Mouse (Mus musculus): ENCODE data around the gene Mgat3.

Gene Mgat3

DNA sequence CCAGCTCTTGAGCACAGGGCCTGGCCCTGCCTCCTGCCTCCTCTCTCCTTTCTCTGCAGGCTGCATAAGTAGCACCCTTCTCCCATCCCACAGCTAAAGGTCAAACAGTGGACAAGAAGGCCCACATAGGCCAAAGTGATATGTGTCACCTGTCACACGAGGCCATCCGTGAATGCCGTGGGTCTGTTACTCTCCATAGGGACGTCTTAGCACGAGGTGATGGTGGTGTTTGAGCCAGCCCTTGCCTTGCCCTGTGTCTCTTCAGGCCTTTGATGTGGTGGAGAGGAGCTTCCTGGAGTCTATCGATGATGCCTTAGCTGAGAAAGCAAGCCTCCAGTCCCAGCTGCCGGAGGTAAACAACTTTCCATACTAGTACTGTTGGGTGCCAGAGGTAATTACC is 24.0 kb upstream of the Mgat3 start:
- no peak for DNase-seq (ENCODE audit: low spot score)

GRCm38 (mm10) chr15:80152663-80153062 is 20.9 kb upstream of the Mgat3 start:
- no peak for DNase-seq (ENCODE audit: low spot score)

DNA sequence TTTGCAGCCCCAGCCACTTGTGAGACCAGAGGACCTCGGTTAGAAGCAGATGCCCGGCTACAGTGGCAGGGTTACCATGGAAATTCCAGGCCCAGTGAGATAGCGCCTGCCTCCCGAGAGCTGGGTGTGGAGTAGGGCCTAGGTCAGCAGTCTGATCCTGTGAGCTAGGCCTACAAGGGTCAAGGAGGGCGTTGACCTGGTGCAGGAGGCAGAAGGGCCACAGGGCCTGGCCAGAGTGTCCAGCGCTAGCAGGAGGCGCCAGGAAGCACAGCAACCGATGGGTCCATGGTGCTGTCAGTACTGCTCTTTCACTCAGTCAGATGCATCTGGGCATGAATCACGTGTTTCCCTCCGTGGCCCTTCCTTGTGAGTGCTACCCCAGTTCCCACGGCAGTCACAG is 19.8 kb upstream of the Mgat3 start:
- DNase-seq (ENCODE audit: low spot score), result no peak

- DNase-seq (ENCODE audit: low spot score), result no peak
Observed at GRCm38 (mm10) chr15:80155707-80156106, 17.8 kb upstream of the Mgat3 start.

- DNase-seq (ENCODE audit: low spot score), result no peak
Observed at GRCm38 (mm10) chr15:80157197-80157943, 16.2 kb upstream of the Mgat3 start.

- DNase-seq (ENCODE audit: low spot score), result no peak
Observed at GRCm38 (mm10) chr15:80158001-80158706, 15.4 kb upstream of the Mgat3 start.

- no peak for DNase-seq (ENCODE audit: low spot score)
Observed at GRCm38 (mm10) chr15:80158707-80159090, 14.8 kb upstream of the Mgat3 start.

- DNase-seq (ENCODE audit: low spot score), result no peak
Observed at GRCm38 (mm10) chr15:80159286-80159901, 14.1 kb upstream of the Mgat3 start.

GRCm38 (mm10) chr15:80160223-80160622 is 13.3 kb upstream of the Mgat3 start:
- DNase-seq (ENCODE audit: low spot score), result no peak

- DNase-seq (ENCODE audit: low spot score), result peak; percentile 27
Observed at GRCm38 (mm10) chr15:80160726-80161125, 12.8 kb upstream of the Mgat3 start.

GRCm38 (mm10) chr15:80161199-80161598 is 12.3 kb upstream of the Mgat3 start:
- peak; percentile 49 for DNase-seq (ENCODE audit: low spot score)

DNA sequence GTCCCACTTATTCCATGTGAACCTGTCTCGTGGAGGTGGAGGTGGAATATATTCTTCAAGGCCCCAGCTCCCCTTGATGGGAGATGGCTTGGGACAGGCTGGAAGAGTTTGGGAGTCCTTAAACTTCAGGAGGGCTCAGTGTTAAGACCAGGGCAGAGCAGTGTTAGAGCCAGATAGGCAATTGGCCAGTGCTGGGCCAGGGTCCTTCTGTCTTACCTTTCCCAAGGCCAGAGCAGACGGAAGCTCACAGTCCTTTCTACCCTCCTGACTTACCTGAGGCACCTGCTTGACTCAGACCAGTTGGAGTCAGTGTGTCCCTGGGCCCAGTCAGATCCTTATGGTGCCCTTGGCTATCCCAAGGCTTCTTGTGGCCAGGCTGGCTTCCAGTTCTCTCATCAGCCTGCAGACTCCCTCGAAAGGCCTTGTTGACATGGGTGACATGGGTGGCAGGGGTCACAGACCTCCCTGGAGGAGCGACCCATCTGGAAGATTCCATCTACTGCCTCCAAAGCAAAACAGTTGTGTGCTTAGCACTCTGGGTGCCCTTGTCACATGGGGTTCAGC is 11.0 kb upstream of the Mgat3 start:
- no peak for DNase-seq (ENCODE audit: low spot score)

DNA sequence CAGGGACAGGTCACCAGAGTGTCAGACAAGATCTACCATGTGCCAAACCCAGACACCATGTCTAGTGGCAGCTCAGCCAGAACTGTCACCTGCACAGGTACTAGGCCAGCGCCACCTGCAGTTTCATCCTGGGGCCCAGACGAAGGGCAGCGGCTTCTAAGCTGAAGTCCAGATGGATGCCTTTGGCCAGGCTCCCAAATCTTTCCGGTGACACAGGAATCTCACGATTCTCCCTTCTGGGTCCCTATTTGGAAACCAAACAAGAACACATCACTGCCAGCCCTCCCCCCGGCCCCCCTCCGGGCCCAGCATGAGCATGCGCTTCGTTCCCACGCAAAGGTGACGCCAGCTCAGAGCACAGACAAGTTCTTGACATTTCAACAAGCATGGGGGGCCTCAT is 10.2 kb upstream of the Mgat3 start:
- DNase-seq (ENCODE audit: low spot score), result no peak

DNA sequence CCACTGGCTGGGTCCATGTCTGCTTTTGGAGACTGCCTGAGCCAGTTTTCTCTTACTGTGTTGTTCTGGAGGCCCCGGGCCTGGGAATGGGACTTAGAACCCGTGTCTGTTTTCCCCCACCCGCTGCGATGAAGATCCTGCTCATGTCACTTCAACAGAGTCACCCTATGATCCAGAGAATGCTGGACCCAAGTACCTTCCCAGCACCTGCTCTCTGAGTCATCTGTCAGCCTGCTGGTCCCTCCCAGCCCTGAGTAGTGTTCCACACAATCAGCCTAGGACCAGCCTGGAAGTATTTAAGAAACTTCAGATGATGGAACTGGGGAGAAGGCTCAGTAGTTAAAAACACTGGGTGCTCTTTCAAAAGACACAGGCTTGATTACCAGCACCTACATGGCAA is 9.8 kb upstream of the Mgat3 start:
- no peak for DNase-seq (ENCODE audit: low spot score)

GRCm38 (mm10) chr15:80165396-80165795 is 8.1 kb upstream of the Mgat3 start:
- DNase-seq (ENCODE audit: low spot score), result no peak

DNA sequence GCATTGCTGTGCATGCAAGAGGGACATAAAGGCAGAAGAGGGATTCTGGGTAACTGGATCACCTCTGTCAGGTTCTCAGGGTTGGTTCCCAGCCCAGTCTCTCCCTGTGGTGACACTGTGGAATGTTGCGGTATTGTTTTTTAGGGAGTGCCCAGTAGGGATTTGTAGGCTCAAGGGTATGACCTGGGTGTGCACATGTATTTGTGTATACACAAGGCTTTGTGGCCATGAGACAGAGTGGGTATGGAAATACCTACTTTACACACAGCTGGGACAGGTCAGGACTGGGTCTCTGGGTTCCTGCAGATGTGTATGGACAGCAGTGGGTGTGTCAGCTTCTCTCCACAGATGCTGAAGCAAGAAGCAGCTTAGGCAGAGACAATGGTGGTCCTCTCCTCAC is 4.0 kb upstream of the Mgat3 start:
- DNase-seq (ENCODE audit: low spot score), result no peak

DNA sequence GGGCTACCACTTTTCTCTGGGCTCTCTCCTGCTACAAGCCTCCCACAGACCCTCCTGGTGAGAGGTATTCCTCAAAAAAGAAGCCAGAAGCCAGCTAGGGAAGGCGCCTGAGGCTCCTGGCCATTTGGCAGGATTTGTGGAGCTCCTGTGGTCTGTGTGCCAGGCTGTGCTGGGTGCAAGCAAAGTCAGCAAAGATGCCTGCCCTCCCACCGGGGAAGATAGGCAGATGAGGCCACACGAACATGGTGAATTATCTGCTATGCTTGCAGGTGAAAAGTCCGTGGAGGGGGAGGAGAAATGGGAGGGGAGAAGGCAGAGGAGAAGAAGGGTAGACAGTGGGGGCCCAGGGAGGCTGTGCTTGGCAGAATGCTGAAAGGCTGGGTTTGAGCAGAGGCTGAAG is 3.2 kb upstream of the Mgat3 start:
- DNase-seq (ENCODE audit: low spot score), result no peak

DNA sequence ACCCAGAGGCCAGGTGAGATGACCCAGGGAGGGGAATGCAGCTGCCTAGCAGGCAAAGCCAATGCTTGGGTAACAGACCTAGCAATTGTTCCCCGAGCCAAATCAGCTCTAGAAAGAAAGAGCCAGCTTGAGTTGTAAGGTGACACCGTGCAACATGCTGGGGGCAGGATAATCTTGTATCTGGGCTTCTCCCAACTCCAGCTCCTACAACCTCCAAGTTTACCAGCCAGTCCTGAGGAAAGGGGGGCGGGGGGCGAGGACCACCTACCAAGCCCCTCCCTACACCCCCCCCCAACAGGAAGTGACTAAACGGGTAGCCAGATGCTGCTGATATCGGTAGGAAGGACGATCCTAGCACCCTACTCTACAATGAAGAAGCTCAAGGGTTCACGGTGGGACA is 2.2 kb upstream of the Mgat3 start:
- DNase-seq (ENCODE audit: low spot score), result no peak

DNA sequence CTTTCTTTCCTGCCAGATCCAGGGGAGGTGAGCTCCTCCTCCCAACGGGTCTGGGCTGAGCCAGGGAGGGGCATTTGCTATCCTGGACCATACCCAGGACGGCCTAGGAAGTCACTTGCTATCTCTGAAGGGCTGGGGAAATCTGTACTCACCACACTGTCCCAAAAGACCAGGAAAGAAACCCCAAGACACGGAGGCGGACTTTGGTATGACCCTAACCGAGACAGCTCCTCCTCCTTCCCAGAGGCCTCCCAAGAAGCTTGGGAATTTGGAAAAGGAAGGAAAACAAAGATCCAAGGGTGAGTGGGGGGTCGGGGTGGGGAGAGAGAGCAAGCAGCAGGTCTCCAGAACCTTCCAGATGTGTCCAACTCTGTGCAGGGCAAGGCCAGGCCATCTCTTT is 1.7 kb upstream of the Mgat3 start:
- no peak for DNase-seq (ENCODE audit: low spot score)

DNA sequence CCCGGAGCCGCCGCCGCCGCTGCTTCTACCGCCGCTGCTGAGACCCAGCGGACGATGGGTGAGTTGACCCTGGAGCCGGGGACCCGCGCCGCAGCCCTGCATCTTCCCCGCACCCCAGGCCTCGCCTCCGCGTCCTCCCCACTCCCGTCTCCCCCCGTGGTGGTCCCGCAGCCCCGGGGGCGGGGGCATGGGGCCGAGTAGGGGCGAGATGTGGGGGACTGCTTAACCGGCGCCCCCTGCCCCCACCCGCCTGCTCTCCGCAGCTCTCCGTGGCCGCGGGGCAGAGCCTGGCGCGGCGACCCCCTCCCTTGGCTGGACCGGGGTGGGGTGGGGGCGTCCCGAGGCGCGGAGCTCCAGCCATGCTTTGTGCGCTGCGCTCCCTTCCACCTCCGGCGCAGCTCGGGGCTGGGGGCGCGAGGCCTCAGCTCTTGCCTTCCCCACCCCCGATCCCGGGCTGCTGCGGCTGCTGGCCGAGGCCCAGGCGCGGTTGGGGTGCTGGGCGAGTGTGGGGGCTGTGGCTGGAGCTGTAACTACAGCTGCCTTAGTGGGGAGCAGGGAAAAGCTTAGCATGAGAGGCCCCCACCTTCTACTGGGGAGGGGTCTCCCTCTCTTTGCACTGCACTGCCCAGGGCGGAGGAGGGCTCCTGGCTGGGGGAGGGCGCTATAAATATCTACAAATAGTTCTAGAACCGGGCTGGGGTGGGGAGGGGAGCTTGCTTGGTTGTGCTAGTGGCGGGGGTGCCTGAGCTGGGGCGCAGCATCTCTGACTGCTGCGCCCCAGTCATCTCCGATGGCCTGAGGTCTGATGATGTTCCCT is 468 bp downstream of the Mgat3 start:
- no peak for DNase-seq (ENCODE audit: low spot score)

DNA sequence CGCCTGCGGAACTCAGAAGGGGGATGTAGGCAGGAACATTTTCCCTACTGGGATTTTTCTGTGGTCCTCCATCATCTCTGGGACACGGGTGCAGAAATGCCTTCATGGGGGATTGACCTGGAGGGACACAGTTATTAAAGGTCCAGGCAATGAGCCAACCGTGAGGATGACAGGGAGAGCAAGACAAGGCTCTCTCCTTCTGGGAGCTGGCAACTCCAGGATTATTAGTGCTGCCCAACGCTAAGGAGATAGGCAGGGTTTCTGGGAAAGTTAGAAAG is 1.0 kb downstream of the Mgat3 start:
- DNase-seq (ENCODE audit: low spot score), result no peak

DNA sequence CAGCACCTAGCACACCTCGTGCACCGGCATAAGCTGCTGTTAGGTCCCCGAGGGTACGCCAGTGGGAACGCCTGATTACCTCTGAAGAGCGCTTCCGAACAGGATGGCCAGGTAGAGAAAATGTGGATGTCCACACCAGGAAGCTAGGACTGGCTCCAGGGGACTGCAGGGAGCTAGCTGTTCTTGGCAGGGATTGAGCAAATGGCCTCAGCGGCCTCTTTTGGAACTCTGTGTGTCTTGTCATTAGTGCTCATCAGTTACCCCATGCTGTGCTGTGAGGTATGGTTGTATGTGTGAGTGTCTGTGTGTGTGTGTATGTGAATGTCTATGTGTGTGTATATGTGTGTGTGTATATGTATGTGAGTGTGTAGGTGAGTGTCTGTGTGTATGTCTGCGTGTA is 1.8 kb downstream of the Mgat3 start:
- DNase-seq (ENCODE audit: low spot score), result no peak
